Mouse (Mus musculus) ovary, postnatal 14 days (tissue): ENCODE data around the gene Il3.
"Not testable (repeated sequence)": the region's sequence is repeated elsewhere in the genome, so short reads cannot be mapped to it uniquely, and the experiment has no call there.

Source experiments
- DNase-seq: peaks from one replicate; pipeline ENCODE4 v3.0.0; 2022; ENCODE audit warnings: low spot score

Gene Il3

GRCm38 (mm10) chr11:54267177-54267576 is at the start of gene Il3:
TSS of gene Il3 (minus strand) at chr11:54267277.
- no peak for DNase-seq

- DNase-seq = no peak
These were observed 48.3 kb upstream of the Il3 start for GRCm38 (mm10) chr11:54315336-54315735.

DNA sequence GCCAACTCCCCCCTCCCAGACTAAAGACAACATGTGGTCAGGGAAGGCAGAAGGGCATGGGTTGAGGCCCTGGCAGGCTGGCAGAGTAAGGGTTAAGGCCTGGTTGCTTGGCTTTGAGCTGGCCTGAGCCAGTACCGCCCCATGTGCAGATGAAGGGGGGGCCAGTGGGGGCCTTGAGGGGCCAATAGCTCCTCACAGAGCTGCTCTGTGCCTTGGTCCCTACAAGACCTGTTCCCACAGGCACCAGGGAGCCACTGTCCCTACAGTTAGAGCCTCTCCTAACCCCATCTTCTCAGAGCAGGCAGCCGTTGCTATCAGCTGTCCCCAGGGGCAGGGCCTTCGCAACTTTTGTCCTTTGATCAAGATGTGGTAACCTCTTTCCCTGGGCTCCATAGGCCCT is 47.7 kb upstream of the Il3 start:
- no peak for DNase-seq

DNA sequence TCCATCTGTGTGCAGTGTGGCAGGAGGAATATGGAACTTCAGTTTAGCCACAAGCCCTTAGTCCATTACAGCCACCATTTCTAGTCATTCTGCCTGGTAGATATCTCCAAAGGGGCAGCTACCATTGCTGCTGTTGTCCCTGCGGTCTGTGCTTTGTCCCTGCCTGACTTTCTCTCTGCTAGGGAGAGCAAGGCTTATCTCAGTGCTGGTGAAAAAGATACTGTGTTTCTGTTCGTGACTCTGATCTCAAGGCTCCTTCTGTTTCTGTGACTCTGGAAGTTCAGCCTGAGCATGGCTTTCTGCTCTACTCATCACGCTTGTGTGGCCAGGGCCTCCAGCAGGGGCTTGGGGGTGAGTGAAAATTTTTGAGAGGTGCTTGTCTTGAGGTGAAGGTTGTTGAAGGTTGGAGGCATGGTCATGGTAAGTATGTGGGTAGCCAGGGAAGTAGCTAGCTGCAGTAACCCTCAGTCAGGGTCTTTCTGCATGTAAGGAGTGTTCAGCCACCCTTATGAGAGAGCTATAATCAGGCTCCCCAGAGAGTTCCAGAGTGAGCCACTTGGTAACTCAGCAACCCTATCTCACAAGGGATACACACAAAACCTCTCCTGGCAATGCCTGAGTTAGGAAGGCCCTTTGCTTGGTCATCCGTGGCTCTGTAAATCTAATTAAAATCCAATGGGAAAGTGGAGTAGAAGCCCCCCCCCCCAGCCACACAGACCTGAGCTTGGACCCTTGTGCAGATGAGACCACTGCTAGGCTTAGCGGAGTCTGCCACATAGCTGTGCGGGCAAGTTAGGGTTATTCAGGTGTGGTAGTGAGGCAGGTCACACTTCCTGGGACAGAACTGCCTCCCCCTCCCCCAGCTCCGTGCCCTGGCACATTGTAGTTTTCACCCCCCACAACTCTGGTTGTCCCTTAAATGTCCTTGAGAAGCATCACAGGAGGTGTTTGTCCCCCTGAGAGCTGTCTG is 46.6 kb upstream of the Il3 start:
- no peak for DNase-seq

DNA sequence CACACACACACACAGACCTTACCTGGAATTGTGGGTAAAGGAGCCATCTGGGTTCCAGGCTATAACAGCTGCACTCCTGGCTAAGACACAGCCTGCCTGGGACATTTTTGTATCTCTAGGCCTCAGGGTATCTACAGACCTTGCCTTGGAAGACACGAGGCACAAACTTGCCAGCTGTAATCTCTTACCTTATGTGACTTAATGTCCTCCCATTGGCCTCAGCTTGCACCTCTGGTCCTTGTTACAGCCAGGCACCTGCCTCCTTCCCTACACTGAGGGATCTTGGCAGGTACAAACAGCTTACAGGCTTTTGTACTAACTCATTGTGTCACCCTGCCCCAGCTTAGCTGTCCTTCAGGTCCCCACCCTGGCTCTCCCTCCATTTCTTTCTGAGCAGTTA is 45.5 kb upstream of the Il3 start:
- no peak for DNase-seq

- no peak for DNase-seq
These were observed 44.9 kb upstream of the Il3 start for GRCm38 (mm10) chr11:54312021-54312420.

GRCm38 (mm10) chr11:54310588-54310987 is 43.5 kb upstream of the Il3 start:
- no peak for DNase-seq

DNA sequence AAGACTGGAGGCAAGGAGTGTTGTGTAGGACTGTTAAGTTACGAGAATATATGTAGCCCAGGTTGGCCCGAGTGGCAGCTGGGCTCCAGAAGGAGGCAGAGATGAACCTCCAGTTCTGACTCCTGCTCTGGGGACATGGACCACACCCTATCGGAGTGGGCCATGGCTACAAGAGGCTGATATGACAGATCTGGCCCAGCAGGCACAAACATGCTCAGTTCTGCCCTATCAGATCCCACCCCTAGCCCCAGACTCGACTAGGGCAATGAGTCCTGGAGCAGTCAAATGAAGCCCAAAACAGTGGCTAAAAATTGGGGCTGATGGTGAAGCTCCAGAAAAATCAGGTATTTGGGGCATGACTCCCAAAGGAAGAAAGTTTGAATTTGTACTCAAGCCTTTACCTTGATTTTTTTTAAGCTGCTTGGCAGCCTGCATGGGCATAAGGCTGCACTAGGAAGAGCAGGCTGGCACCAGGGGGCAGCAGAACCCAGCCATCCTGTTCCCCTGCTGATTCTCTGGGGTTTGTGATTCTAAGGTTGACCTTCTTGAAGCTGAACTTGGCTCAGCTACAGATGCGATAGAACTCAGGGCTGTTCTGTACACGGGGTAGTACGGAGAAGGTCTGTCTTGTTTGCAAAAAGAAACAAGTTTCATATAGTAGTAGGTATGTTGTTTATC is 40.2 kb upstream of the Il3 start:
- DNase-seq = peak; percentile 49

- DNase-seq = no peak
These were observed 38.3 kb upstream of the Il3 start for GRCm38 (mm10) chr11:54305331-54305730.

DNA sequence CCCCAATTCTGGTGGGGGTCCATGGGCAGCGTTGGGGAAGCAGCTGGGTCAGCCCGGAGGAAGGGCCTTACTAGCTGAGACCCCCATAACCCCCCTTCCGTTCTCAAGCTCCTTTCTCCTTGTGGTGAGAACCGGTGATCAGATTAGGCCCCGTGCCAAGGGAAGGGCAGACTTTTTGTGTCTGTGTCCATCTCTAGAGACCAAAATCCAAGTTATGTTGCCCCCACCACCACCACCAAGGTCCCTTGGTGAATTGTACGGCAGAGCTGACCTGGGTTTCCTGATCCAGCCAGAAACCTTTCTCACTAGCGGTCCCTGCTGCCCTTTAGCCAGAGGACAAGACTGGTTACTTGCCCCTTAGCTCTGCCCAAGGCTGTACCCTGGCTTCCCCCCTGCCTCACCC is 37.4 kb upstream of the Il3 start:
- no peak for DNase-seq

- DNase-seq = no peak
These were observed 36.8 kb upstream of the Il3 start, which contains the start of gene Acsl6 for GRCm38 (mm10) chr11:54303728-54304470. TSS of gene Acsl6 (plus strand) at chr11:54303798.

GRCm38 (mm10) chr11:54303076-54303727 is 36.1 kb upstream of the Il3 start:
- peak; percentile 17 for DNase-seq

GRCm38 (mm10) chr11:54302606-54303005 is 35.5 kb upstream of the Il3 start:
- no peak for DNase-seq

DNA sequence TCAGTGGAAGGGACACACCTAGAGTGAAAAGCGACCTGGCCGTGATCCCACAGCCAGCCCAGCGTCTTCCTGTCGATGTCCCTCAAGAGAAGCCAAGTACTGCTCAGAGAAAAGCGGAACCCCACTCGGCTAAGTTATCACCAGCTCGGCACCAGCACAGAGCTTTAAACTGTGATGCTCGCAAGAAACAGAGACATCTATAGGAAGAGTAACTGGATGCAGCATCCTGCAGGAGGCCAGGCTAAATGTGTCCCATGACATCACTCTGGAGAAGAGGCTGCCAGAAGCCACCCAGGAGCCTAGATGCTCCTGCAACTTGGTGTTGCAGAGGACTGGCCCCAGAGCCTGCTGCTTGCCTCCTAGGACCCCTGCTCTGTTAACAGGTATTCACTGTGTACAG is 34.9 kb upstream of the Il3 start:
- DNase-seq = no peak

GRCm38 (mm10) chr11:54298777-54299176 is 31.7 kb upstream of the Il3 start:
- DNase-seq = no peak

GRCm38 (mm10) chr11:54297471-54297870 is 30.4 kb upstream of the Il3 start:
- DNase-seq = not testable (repeated sequence)

- DNase-seq = no peak
These were observed 29.7 kb upstream of the Il3 start for GRCm38 (mm10) chr11:54296734-54297133.

- no peak for DNase-seq
These were observed 28.9 kb upstream of the Il3 start for GRCm38 (mm10) chr11:54295971-54296370.

GRCm38 (mm10) chr11:54293980-54294807 is 27.1 kb upstream of the Il3 start:
- no peak for DNase-seq

DNA sequence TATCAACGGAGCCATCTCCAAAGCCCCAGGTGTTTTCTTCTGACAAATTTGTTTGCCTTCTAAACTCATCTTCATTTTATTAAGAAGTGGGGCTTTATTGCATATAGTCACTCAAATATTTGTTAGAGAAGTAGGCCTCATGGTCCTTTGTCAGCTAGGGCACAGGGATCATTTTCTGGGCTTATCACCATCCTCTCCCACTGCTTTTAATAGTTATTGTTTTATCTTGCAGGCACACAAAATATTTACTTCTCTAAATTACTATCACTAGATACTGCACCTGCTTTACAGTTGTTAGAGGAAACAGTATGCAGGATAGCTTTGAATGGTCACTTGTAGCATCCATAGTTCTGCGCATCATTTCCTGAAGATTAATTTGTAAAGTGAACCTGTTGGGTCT is 25.1 kb upstream of the Il3 start:
- no peak for DNase-seq

- DNase-seq = no peak
These were observed 20.9 kb upstream of the Il3 start for GRCm38 (mm10) chr11:54287821-54288453.
